In the genomic region with DNA sequence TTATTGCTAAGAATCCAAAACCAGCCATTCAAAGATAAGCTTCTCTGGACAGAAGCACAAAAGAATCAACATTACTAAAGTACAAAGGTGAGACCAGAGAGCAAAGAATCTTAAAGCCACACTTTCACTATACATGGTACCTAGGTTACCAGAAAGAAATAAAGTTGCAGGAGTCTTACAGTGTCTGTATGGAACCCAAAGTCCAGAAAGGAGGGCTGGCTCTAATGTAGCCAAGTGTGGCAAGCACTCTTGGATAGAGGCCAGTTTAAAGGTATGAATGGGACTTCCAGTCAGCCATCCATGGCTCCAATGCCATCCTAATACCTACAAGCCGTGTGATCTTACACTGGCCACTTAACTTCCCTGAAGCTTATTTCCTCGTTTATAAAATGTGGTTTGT, we compare ENCODE assay signal across 18 mouse cellular contexts. TPM values are rescaled to one million over a fixed set of nuclear protein-coding genes. Genes with fewer than 3 reads are reported as not detected.
DNase-seq lines count a peak whose midpoint lies in the region; ATAC-seq and TF ChIP-seq lines count a peak whose summit lies in the region.
"Had no signal": no experiment of that assay in that cellular context is flagged by ENCODE, and none has a peak within 500 bp of the region (broad histone marks: within the 10 kb centered on the region; RNA-seq: fewer than 3 reads in every experiment).

No protein-coding gene starts in this region.

- H3K27ac ChIP-seq in kidney, embryonic 14.5 days (ENCODE audit: low read depth, low read length) = no peak overlapping the region
- no peak overlapping the region for H3K27ac ChIP-seq in kidney, embryonic 16.5 days (ENCODE audit: low read length)
- H3K27ac ChIP-seq in intestine, embryonic 16.5 days (ENCODE audit: low read length) = no peak overlapping the region
- no peak overlapping the region for H3K27ac ChIP-seq in stomach, postnatal 0 days (replicated peaks)
- H3K27ac ChIP-seq: embryonic facial prominence, embryonic 13.5 days; forebrain, embryonic 12.5 days; hindbrain, embryonic 10.5 days had no signal

- H3K36me3 ChIP-seq in kidney, embryonic 14.5 days (ENCODE audit: control insufficient read depth, insufficient read depth, low read length) = no peaks in the 10 kb centered on the region
- no peaks in the 10 kb centered on the region for H3K36me3 ChIP-seq in kidney, embryonic 16.5 days (ENCODE audit: insufficient read depth, low read length)
- no peaks in the 10 kb centered on the region for H3K36me3 ChIP-seq in intestine, embryonic 16.5 days (ENCODE audit: control insufficient read depth, insufficient read depth, low read length)
- no peaks in the 10 kb centered on the region for H3K36me3 ChIP-seq in stomach, postnatal 0 days (ENCODE audit: control insufficient read depth, insufficient read depth, low read length)
- H3K36me3 ChIP-seq: embryonic facial prominence, embryonic 13.5 days; forebrain, embryonic 12.5 days; heart, embryonic 12.5 days; hindbrain, embryonic 10.5 days had no signal

- H3K4me2 ChIP-seq in kidney, embryonic 14.5 days (replicated peaks; ENCODE audit: low read depth, low read length) = no peak overlapping the region
- H3K4me2 ChIP-seq in kidney, embryonic 16.5 days (replicated peaks; ENCODE audit: low read depth, low read length) = no peak overlapping the region
- peak overlapping the region; percentile 12; the same call in 1 of the 2 replicates for H3K4me2 ChIP-seq in intestine, embryonic 16.5 days (ENCODE audit: low read depth, low read length)
- no peak overlapping the region for H3K4me2 ChIP-seq in stomach, postnatal 0 days (replicated peaks; ENCODE audit: low read depth)
- H3K4me2 ChIP-seq: embryonic facial prominence, embryonic 13.5 days; forebrain, embryonic 12.5 days; heart, embryonic 12.5 days had no signal

- no peak overlapping the region for H3K9ac ChIP-seq in kidney, embryonic 14.5 days (ENCODE audit: low read depth, low read length)
- no peak overlapping the region for H3K9ac ChIP-seq in kidney, embryonic 16.5 days (replicated peaks; ENCODE audit: low read length)
- H3K9ac ChIP-seq in intestine, embryonic 16.5 days (ENCODE audit: low read depth, low read length) = no peak overlapping the region
- no peak overlapping the region for H3K9ac ChIP-seq in stomach, postnatal 0 days (ENCODE audit: low read length)
- H3K9ac ChIP-seq: embryonic facial prominence, embryonic 13.5 days; forebrain, embryonic 12.5 days; heart, embryonic 12.5 days had no signal

- H3K4me3 ChIP-seq in kidney, embryonic 14.5 days (ENCODE audit: low read length) = no peak overlapping the region
- H3K4me3 ChIP-seq in kidney, embryonic 16.5 days (ENCODE audit: low read length) = no peak overlapping the region
- no peak overlapping the region for H3K4me3 ChIP-seq in intestine, embryonic 16.5 days (ENCODE audit: low read length)
- H3K4me3 ChIP-seq in stomach, postnatal 0 days (ENCODE audit: low read depth, low read length) = no peak overlapping the region
- H3K4me3 ChIP-seq: embryonic facial prominence, embryonic 13.5 days; forebrain, embryonic 12.5 days; heart, embryonic 12.5 days; hindbrain, embryonic 10.5 days had no signal

- TF ChIP-seq CTCF in stomach, postnatal 0 days (IDR thresholded peaks at IDR 0.05; ENCODE audit: low read depth) = no peak

- no peaks in the 10 kb centered on the region for H3K4me1 ChIP-seq in kidney, embryonic 14.5 days (ENCODE audit: control insufficient read depth, insufficient read depth, low read length)
- H3K4me1 ChIP-seq in kidney, embryonic 16.5 days (ENCODE audit: insufficient read depth, low read length) = no peaks in the 10 kb centered on the region
- peaks cover 7% of the 10 kb centered on the region; the same call in 1 of the 2 replicates for H3K4me1 ChIP-seq in intestine, embryonic 16.5 days (ENCODE audit: control insufficient read depth, insufficient read depth, low read length)
- H3K4me1 ChIP-seq in stomach, postnatal 0 days (replicated peaks; ENCODE audit: control insufficient read depth, insufficient read depth) = no peaks in the 10 kb centered on the region
- H3K4me1 ChIP-seq: hindbrain, embryonic 10.5 days had no signal

- DNase-seq in kidney, adult 9 months = peak; percentile 50
- peak; percentile 17 to 62 for DNase-seq in kidney, postnatal 36 days
- no peak for DNase-seq in stomach, postnatal 0 days (ENCODE audit: low spot score)
- DNase-seq in testis, postnatal 14 days (ENCODE audit: low spot score) = no peak
- DNase-seq: adrenal gland, adult 2 months; adrenal gland, postnatal 25 days; cerebellum, adult 18-20 months; cerebellum, adult 9-11 months; cerebellum, postnatal 36 days; gastrocnemius, postnatal 10 days had no signal

- no peaks in the 10 kb centered on the region; the same call in 1 of the 2 replicates for H3K27me3 ChIP-seq in kidney, embryonic 14.5 days (ENCODE audit: control insufficient read depth, insufficient read depth, low read length)
- peaks cover 2% of the 10 kb centered on the region; the same call in 1 of the 2 replicates for H3K27me3 ChIP-seq in kidney, embryonic 16.5 days (ENCODE audit: insufficient read depth, low read length)
- H3K27me3 ChIP-seq in intestine, embryonic 16.5 days (replicated peaks; ENCODE audit: control insufficient read depth, insufficient read depth, low read length) = no peaks in the 10 kb centered on the region
- H3K27me3 ChIP-seq in stomach, postnatal 0 days (ENCODE audit: control insufficient read depth, insufficient read depth, low read length) = no peaks in the 10 kb centered on the region
- H3K27me3 ChIP-seq: embryonic facial prominence, embryonic 13.5 days had no signal

- H3K9me3 ChIP-seq in kidney, embryonic 14.5 days (ENCODE audit: control insufficient read depth, low read length) = no peaks in the 10 kb centered on the region
- H3K9me3 ChIP-seq in kidney, embryonic 16.5 days (ENCODE audit: low read length) = no peaks in the 10 kb centered on the region
- H3K9me3 ChIP-seq in intestine, embryonic 16.5 days (ENCODE audit: control insufficient read depth, low read length) = no peaks in the 10 kb centered on the region
- no peaks in the 10 kb centered on the region for H3K9me3 ChIP-seq in stomach, postnatal 0 days (ENCODE audit: control insufficient read depth, low read length)
- H3K9me3 ChIP-seq: embryonic facial prominence, embryonic 13.5 days; forebrain, embryonic 12.5 days; heart, embryonic 12.5 days; hindbrain, embryonic 10.5 days had no signal

- 73% methylated on average over 2 of the region's 2 CpGs for WGBS in kidney, embryonic 14.5 days
- 59% methylated on average over 2 of the region's 2 CpGs for WGBS in kidney, embryonic 16.5 days
- 49% methylated on average over 2 of the region's 2 CpGs for WGBS in intestine, embryonic 16.5 days
- 47% methylated on average over 2 of the region's 2 CpGs for WGBS in stomach, postnatal 0 days

- TF ChIP-seq EP300 in stomach, postnatal 0 days (optimal IDR thresholded peaks at IDR 0.05) = no peak

- ATAC-seq in kidney, embryonic 14.5 days (ENCODE audit: low FRiP score, low TSS enrichment) = no peak
- no peak for ATAC-seq in kidney, embryonic 16.5 days (ENCODE audit: low FRiP score, low TSS enrichment)
- ATAC-seq in intestine, embryonic 16.5 days = peak; percentile 87
- peak; percentile 60; the same call in 1 of the 2 replicates for ATAC-seq in stomach, postnatal 0 days (ENCODE audit: low FRiP score, low TSS enrichment)
- ATAC-seq: forebrain, embryonic 16.5 days had no signal

RNA-seq across cellular contexts. Expression of gene Ncoa1, which starts 7.9 kb away (rescaled TPM):
- polyA plus RNA-seq in kidney, embryonic 14.5 days (2014; fragmentation: Nextera tagmentation; extraction: Ambion mirVana) = 8.9 and 10.6 TPM in 2 replicates
- 5.6 and 6.6 TPM in 2 replicates for polyA plus RNA-seq in kidney, embryonic 16.5 days (2015; fragmentation: Nextera tagmentation; extraction: Ambion mirVana)
- polyA plus RNA-seq in intestine, embryonic 16.5 days (2015; fragmentation: Nextera tagmentation; extraction: Ambion mirVana) = 4.7 and 4.9 TPM in 2 replicates
- 5.0 and 6.0 TPM in 2 replicates for polyA plus RNA-seq in stomach, postnatal 0 days (2015; fragmentation: Nextera tagmentation; extraction: Ambion mirVana)

Comparison
In these comparisons a context has a peak if more than half of its experiments do, and no peak if none do; other contexts are left out.
1. DNase-seq: peak in kidney, adult 9 months (single experiment) and kidney, postnatal 36 days (2 of 2); none in stomach, postnatal 0 days (single experiment) and testis, postnatal 14 days (single experiment).
2. ATAC-seq: peak in intestine, embryonic 16.5 days (single experiment) and stomach, postnatal 0 days (single experiment); none in kidney, embryonic 14.5 days (single experiment) and kidney, embryonic 16.5 days (single experiment).